Mouse (Mus musculus) C2C12 (cell line): ENCODE measurements around the gene Hist2h2aa2. TPM values are rescaled to one million over a fixed set of nuclear protein-coding genes. Genes with fewer than 3 reads are reported as not detected.

ENCODE experiments used
- H3K27me3 ChIP-seq: one replicate; pipeline ENCODE4 v1.6.1; 2011; ENCODE audit not compliant: control insufficient read depth, insufficient read depth, insufficient read length
- H3K36me3 ChIP-seq: one replicate; pipeline ENCODE4 v1.6.1; 2011; ENCODE audit not compliant: control insufficient read depth, insufficient read depth
- H3K4me3 ChIP-seq: one replicate; pipeline ENCODE4 v1.5.1; 2011; ENCODE audit warnings: mild to moderate bottlenecking, control low read depth; ENCODE audit not compliant: poor library complexity, insufficient read depth, severe bottlenecking
- H3K79me2 ChIP-seq: one replicate; pipeline ENCODE4 v1.6.1; 2011; ENCODE audit not compliant: control insufficient read depth, insufficient read depth
- H3K79me3 ChIP-seq: one replicate; pipeline ENCODE4 v1.6.1; 2011; ENCODE audit warnings: low read depth, control low read depth
- H3ac ChIP-seq: one replicate; pipeline ENCODE3; 2011; ENCODE audit warnings: low read depth; ENCODE audit not compliant: control insufficient read depth, insufficient read length
- CEBPB ChIP-seq: IDR thresholded peaks from one replicate; pipeline ENCODE4 v1.6.1; 2011; ENCODE audit warnings: low read depth, mild to moderate bottlenecking, control low read depth, moderate library complexity
- CTCF ChIP-seq: IDR thresholded peaks from one replicate; pipeline ENCODE4 v1.5.1; 2011; ENCODE audit not compliant: control insufficient read depth, insufficient read depth, insufficient read length
- FOSL1 ChIP-seq: IDR thresholded peaks from one replicate; pipeline ENCODE4 v1.8.0; 2011; ENCODE audit warnings: mild to moderate bottlenecking, low read length; ENCODE audit not compliant: poor library complexity, insufficient read depth, severe bottlenecking
- MAX ChIP-seq: IDR thresholded peaks from one replicate; pipeline ENCODE4 v1.6.1; 2011; ENCODE audit warnings: mild to moderate bottlenecking, control low read depth
- MYOD1 ChIP-seq: IDR thresholded peaks from one replicate; pipeline ENCODE4 v1.6.1; 2011; ENCODE audit warnings: low read depth; ENCODE audit not compliant: control insufficient read depth, insufficient read length
- MYOG ChIP-seq: IDR thresholded peaks from one replicate; pipeline ENCODE4 v1.6.1; 2011; ENCODE audit not compliant: control insufficient read depth, insufficient read length; ENCODE audit errors: extremely low read depth
- USF1 ChIP-seq: IDR thresholded peaks from one replicate; pipeline ENCODE4 v1.6.1; 2011; ENCODE audit warnings: low read depth, mild to moderate bottlenecking, control low read depth, moderate library complexity
- polyA plus RNA-seq: library from polyadenylated mRNA; unstranded; fragments of >200 nt; fragmentation: generic; extraction: Trizol; gene quantifications from one replicate; pipeline ENCODE4 v1.2.1, GENCODE M21; 2012; ENCODE audit warnings: missing spikeins

Hist2h2aa2 gene
- polyA plus RNA-seq, 1 experiment = 20.3 TPM

DNA sequence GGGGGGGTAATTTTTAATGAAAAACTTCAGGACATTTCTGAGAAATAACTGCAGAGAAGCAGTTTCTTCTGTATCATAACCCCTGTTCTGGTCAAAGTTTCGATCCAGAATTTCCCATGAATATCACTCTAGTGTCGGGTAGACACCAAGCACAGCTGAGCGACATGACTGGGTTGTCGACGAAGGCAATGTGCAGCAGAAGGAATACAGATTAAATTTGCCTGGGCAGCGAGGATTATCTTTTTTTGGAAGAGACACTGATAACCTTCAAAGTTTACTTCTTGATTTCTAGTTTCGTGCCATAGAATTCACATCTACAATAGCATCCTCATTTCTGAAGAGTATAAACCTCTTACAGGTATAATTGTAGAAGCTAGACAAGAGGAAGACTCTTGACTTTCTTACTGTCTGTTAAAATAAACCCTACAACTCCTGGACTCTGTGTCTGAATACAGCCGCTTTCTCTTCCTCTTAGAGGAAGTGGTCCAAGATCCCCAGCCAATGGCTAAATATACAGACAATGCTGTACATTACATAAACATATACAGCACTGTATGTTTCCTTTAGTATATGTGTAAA is 26.1 kb upstream of the Hist2h2aa2 start:
- no peak overlapping the region for H3K4me3 ChIP-seq
- H3K79me3 ChIP-seq = no peaks in the 10 kb centered on the region
- no peaks in the 10 kb centered on the region for H3K36me3 ChIP-seq
- TF ChIP-seq MYOD1 (no peak), MYOG (no peak), FOSL1 (no peak)
- H3ac ChIP-seq = no peak overlapping the region
- H3K79me2 ChIP-seq = no peaks in the 10 kb centered on the region
- no peaks in the 10 kb centered on the region for H3K27me3 ChIP-seq

DNA sequence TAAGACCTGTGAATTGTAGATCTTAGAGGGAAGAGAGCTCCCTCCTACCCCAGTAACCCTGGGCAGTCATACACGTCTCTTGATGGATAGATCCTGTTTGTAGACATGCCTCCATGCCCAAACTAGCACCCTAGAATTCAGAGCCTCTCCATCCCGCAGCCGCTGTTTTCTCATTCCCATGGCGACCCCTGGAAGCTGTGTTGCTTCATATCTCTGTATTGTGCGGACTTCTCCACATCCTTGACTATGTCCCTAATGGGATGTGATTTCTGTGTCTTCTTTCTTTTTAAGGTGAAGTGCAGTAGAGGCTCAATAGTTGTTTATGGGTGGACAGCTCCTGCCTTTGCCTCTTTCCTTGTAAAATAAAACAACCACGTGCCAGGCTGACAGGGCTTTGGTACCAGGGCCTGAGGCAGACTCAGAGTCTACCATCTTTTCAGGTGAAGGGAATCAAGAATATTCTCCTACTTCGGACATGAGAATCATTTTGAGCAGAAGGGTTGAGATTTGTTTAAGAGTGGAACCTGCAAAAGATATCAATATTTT is 24.4 kb upstream of the Hist2h2aa2 start:
- H3K79me2 ChIP-seq = no peaks in the 10 kb centered on the region
- no peak overlapping the region for H3ac ChIP-seq
- TF ChIP-seq CEBPB (peak; percentile 5), USF1 (no peak)
- no peak overlapping the region for H3K4me3 ChIP-seq
- H3K79me3 ChIP-seq = no peaks in the 10 kb centered on the region
- H3K36me3 ChIP-seq = no peaks in the 10 kb centered on the region
- H3K27me3 ChIP-seq = no peaks in the 10 kb centered on the region

DNA sequence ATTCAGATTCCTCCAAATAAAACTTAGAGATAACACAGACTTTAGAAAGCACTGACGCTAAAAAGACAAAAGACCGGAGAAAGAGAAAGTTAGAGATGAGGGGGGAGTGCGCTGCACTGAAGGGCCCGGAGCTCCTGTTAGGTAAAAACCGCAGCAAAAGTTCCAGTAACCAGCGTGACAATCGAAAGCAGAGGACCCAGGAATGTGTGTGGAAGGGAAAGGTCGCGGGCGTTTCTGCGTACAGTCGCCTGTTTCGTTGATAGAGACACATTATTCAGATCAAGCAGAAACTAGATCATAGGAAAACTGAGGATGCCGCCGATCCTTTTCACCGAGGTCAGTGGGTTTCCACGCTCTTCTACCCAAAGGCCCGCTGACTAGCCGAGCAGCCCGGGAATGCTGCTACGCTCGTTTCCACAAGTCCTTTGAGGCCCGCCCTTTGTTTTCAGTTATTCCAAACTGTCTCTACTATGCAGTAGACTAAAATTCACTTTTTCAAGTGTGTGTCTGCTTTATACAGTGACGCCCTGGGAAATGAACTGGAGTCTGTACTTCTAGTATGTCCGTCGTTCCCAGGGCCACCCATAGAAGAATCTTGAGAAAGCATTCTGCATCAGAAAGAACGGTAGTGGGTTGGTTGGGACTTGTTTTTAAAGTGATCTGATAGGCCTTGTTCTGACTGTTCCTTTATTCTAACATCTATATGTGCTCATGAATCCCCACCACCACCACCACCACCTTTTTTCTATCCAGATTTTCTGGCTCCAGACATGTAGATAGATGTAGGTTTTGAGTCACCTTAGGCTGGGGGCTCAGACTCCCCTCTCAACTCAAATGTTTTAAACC is 23.7 kb upstream of the Hist2h2aa2 start:
- TF ChIP-seq CTCF (no peak), FOSL1 (no peak), MYOG (no peak), CEBPB (no peak), MYOD1 (no peak), USF1 (no peak), MAX (no peak)
- H3ac ChIP-seq = peak overlapping the region; percentile 76
- no peaks in the 10 kb centered on the region for H3K79me3 ChIP-seq
- no peaks in the 10 kb centered on the region for H3K36me3 ChIP-seq
- H3K27me3 ChIP-seq = no peaks in the 10 kb centered on the region
- peak overlapping the region; percentile 39 for H3K4me3 ChIP-seq
- no peaks in the 10 kb centered on the region for H3K79me2 ChIP-seq

DNA sequence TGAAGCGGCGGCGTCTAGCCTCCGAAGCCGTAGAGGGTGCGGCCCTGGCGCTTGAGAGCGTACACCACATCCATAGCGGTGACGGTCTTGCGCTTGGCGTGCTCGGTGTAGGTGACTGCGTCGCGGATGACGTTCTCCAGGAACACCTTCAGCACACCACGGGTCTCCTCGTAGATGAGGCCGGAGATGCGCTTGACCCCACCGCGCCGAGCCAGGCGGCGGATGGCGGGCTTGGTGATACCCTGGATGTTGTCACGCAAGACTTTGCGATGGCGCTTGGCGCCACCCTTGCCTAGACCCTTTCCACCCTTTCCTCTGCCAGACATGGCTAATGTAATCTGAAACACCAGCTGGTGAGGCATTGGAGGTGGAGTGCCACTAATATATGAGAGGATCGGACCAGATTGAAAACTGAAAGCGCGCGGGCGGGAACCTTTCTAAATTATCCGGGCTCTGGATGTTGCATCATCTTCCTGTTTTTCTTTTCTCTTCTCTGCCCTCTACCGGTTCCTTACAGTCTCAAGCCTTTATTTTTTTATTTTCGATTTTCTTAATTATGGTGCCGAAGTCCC is 23.0 kb upstream of the Hist2h2aa2 start, which contains the start of gene Hist2h4:
Gene Hist2h4, minus strand, starts transcription at position 333 of the 572 bp plus-strand sequence.
- H3K79me2 ChIP-seq = no peaks in the 10 kb centered on the region
- TF ChIP-seq CEBPB = peak; percentile 99
- TF ChIP-seq USF1 = no peak
- H3ac ChIP-seq = peak within 1 kb of the TSS; percentile 76
- H3K79me3 ChIP-seq = no peaks in the 10 kb centered on the region
- no peaks in the 10 kb centered on the region for H3K36me3 ChIP-seq
- no peaks in the 10 kb centered on the region for H3K27me3 ChIP-seq
- H3K4me3 ChIP-seq = peak within 1 kb of the TSS; percentile 39

DNA sequence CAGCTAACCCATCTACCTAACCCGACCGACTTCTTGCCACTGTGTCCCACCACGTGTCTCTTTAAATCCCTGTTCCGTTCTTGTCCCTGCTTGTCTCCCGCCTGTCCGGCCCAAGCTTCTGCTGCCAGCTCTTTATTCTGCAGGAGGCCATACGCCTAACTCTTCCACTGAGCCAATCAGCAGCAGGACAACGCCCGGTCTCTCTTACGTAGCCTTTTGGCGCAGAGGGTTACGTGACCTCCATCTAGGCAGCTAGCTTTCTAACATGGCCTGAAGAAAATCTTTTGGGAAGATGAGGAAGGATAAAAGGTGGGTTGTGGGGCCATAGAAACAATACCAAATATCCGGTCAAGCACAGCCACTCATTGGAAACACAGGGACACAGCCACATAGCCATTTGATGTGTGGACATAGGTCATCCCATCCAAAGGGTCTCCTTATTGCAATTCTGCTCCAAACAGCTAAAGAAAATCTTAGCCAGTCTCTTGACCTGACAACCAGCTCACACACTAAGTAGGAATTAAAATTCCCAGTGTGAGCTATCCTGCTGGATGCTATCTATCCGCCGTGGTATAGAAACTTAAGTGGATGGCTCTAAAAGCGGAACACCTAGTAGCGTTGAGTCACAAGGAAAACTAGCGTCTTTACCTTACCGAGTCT is 22.3 kb upstream of the Hist2h2aa2 start:
- Histone ChIP-seq H3K4me3 (peak overlapping the region; percentile 34), H3ac (peak overlapping the region; percentile 69), H3K79me2 (no peaks in the 10 kb centered on the region), H3K27me3 (no peaks in the 10 kb centered on the region), H3K36me3 (no peaks in the 10 kb centered on the region), H3K79me3 (no peaks in the 10 kb centered on the region)
- TF ChIP-seq MAX (peak; percentile 90), USF1 (peak; percentile 50), MYOG (no peak)

DNA sequence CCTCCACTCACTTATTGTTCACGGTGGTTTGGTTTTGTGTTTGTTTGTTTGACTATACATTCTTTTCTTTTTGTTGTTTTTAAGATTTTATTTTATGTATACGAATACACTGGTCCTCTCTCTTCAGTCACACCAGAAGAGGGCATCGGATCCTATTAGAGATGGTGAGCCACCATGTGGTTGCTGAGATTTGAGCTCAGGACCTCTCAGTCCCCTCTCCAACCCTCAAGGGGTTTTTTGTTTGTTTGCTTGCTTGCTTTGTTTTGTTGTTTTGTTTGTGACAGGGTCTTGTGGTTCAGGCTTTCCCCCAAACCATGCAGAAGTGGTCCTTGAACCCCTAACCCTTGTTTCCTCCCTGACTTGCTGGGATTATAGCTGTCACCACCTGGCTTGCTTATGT is 21.5 kb upstream of the Hist2h2aa2 start:
- TF ChIP-seq FOSL1 (no peak), MAX (no peak), CEBPB (no peak), MYOG (no peak), USF1 (no peak), MYOD1 (no peak), CTCF (no peak)
- H3K79me2 ChIP-seq = no peaks in the 10 kb centered on the region
- peak overlapping the region; percentile 8 for H3K4me3 ChIP-seq
- H3ac ChIP-seq = peak overlapping the region; percentile 69
- no peaks in the 10 kb centered on the region for H3K36me3 ChIP-seq
- H3K27me3 ChIP-seq = no peaks in the 10 kb centered on the region
- no peaks in the 10 kb centered on the region for H3K79me3 ChIP-seq
